Mouse (Mus musculus) stomach, embryonic 14.5 days (tissue): ENCODE measurements around the gene Sun1. TPM values are rescaled to one million over a fixed set of nuclear protein-coding genes. Genes with fewer than 3 reads are reported as not detected.

Experiments
- ATAC-seq: fragments of 200-750 bp; cut with Nextera tagmentation; 2 replicates; pipeline ENCODE4 v1.8.0; 2017; ENCODE audit warnings: low read depth, moderate TSS enrichment; ENCODE audit not compliant: insufficient number of reproducible peaks, insufficient read depth, low FRiP score
- H3K27ac ChIP-seq: fragments of 300-500 bp; sonication (generic); 2 replicates; pipeline ENCODE4 v1.5.1; 2014; ENCODE audit warnings: mild to moderate bottlenecking, low read length, moderate library complexity, mixed read lengths
- H3K27me3 ChIP-seq: fragments of 300-500 bp; sonication (generic); 2 replicates; pipeline ENCODE4 v1.6.1; 2014; ENCODE audit warnings: low read length, control low read depth, mixed read lengths; ENCODE audit not compliant: control insufficient read depth, insufficient read depth
- H3K36me3 ChIP-seq: fragments of 300-500 bp; sonication (generic); 2 replicates; pipeline ENCODE4 v1.6.1; 2014; ENCODE audit warnings: mild to moderate bottlenecking, control low read depth, low read length, moderate library complexity, mixed read lengths; ENCODE audit not compliant: control insufficient read depth, insufficient read depth
- H3K4me1 ChIP-seq: fragments of 300-500 bp; sonication (generic); 2 replicates; pipeline ENCODE4 v1.6.1; 2014; ENCODE audit warnings: low read length, control low read depth, mixed read lengths; ENCODE audit not compliant: control insufficient read depth, insufficient read depth
- H3K4me2 ChIP-seq: fragments of 300-500 bp; sonication (generic); replicated peaks from 2 replicates; pipeline ENCODE4 v1.6.1; 2014; ENCODE audit warnings: low read depth, low read length, control low read depth
- H3K4me3 ChIP-seq: fragments of 300-500 bp; sonication (generic); 2 replicates; pipeline ENCODE4 v1.5.1; 2014; ENCODE audit warnings: low read depth, low read length, control low read depth
- H3K9ac ChIP-seq: fragments of 300-500 bp; sonication (generic); replicated peaks from 2 replicates; pipeline ENCODE4 v1.6.1; 2014; ENCODE audit warnings: low read depth, mild to moderate bottlenecking, control low read depth, low read length, moderate library complexity, mixed read lengths
- H3K9me3 ChIP-seq: fragments of 300-500 bp; sonication (generic); 2 replicates; pipeline ENCODE4 v1.6.1; 2016; ENCODE audit warnings: low read depth, low read length, control low read depth; ENCODE audit not compliant: control insufficient read depth
- WGBS: fragments of 180-500 bp; shearing (Covaris S2); extraction: QIAGEN DNeasy Blood & Tissue Kit; methylation state at CpG from one replicate; pipeline ENCODE4 v1.1.7; 2014; 5-methylcytosine and 5-hydroxymethylcytosine counted together
- polyA plus RNA-seq: library from polyadenylated mRNA; unstranded; fragments of >200 nt; fragmentation: Nextera tagmentation; extraction: Ambion mirVana; gene quantifications from 2 replicates; pipeline ENCODE4 v1.2.1, GENCODE M21; 2014

Sun1 gene
- polyA plus RNA-seq, 1 experiment from 2014 or later = 66.6 TPM

- peaks cover 33% of the 10 kb centered on the region for H3K36me3 ChIP-seq
- no peak overlapping the region for H3K4me3 ChIP-seq
- H3K4me2 ChIP-seq = no peak overlapping the region
- WGBS = 27% methylated on average over 11 of the region's 11 CpGs
- H3K9me3 ChIP-seq = no peaks in the 10 kb centered on the region
- no peak overlapping the region for H3K27ac ChIP-seq
- H3K9ac ChIP-seq = no peak overlapping the region
- peaks cover 3% of the 10 kb centered on the region; the same call in 1 of the 2 replicates for H3K4me1 ChIP-seq
- ATAC-seq = peak; percentile 69; the same call in 1 of the 2 replicates
- no peaks in the 10 kb centered on the region for H3K27me3 ChIP-seq
These were observed 21.4 kb upstream of the Sun1 start for GRCm38 (mm10) chr5:139178895-139179631.

GRCm38 (mm10) chr5:139183131-139183530 lies 17.3 kb upstream of the Sun1 start:
- 91% methylated on average over 2 of the region's 2 CpGs for WGBS
- H3K4me2 ChIP-seq = no peak overlapping the region
- H3K27ac ChIP-seq = no peak overlapping the region
- H3K4me3 ChIP-seq = no peak overlapping the region
- H3K9me3 ChIP-seq = no peaks in the 10 kb centered on the region
- H3K27me3 ChIP-seq = no peaks in the 10 kb centered on the region
- peaks cover 27% of the 10 kb centered on the region for H3K36me3 ChIP-seq
- H3K9ac ChIP-seq = no peak overlapping the region
- H3K4me1 ChIP-seq = no peaks in the 10 kb centered on the region
- no peak for ATAC-seq

GRCm38 (mm10) chr5:139183601-139184000 lies 16.8 kb upstream of the Sun1 start:
- Histone ChIP-seq H3K4me3 (no peak overlapping the region), H3K4me1 (no peaks in the 10 kb centered on the region), H3K36me3 (peaks cover 26% of the 10 kb centered on the region), H3K27ac (no peak overlapping the region), H3K9me3 (no peaks in the 10 kb centered on the region), H3K27me3 (no peaks in the 10 kb centered on the region), H3K4me2 (no peak overlapping the region), H3K9ac (no peak overlapping the region)
- 90% methylated on average over 9 of the region's 9 CpGs for WGBS
- no peak for ATAC-seq

GRCm38 (mm10) chr5:139184897-139185296 lies 15.5 kb upstream of the Sun1 start:
- Histone ChIP-seq H3K36me3 (peaks cover 26% of the 10 kb centered on the region), H3K27ac (no peak overlapping the region), H3K27me3 (no peaks in the 10 kb centered on the region), H3K9ac (no peak overlapping the region), H3K9me3 (no peaks in the 10 kb centered on the region), H3K4me2 (no peak overlapping the region), H3K4me3 (no peak overlapping the region), H3K4me1 (no peaks in the 10 kb centered on the region)
- whole genome bisulfite sequencing = 79% methylated on average over 4 of the region's 4 CpGs
- ATAC-seq = no peak

- no peak for ATAC-seq
- H3K4me2 ChIP-seq = no peak overlapping the region
- no peaks in the 10 kb centered on the region for H3K27me3 ChIP-seq
- peaks cover 7% of the 10 kb centered on the region; the same call in 1 of the 2 replicates for H3K36me3 ChIP-seq
- H3K9ac ChIP-seq = no peak overlapping the region
- WGBS = 94% methylated on average over 5 of the region's 5 CpGs
- no peak overlapping the region for H3K27ac ChIP-seq
- H3K4me3 ChIP-seq = no peak overlapping the region
- no peaks in the 10 kb centered on the region for H3K9me3 ChIP-seq
- no peaks in the 10 kb centered on the region for H3K4me1 ChIP-seq
These were observed 10.7 kb upstream of the Sun1 start for GRCm38 (mm10) chr5:139189726-139190125.

- WGBS = 72% methylated on average over 5 of the region's 5 CpGs
- no peak for ATAC-seq
- Histone ChIP-seq H3K9me3 (no peaks in the 10 kb centered on the region), H3K4me2 (no peak overlapping the region), H3K4me3 (no peak overlapping the region), H3K27ac (no peak overlapping the region), H3K9ac (no peak overlapping the region), H3K36me3 (no peaks in the 10 kb centered on the region; the same call in 1 of the 2 replicates), H3K27me3 (no peaks in the 10 kb centered on the region), H3K4me1 (no peaks in the 10 kb centered on the region)
These were observed 9.5 kb upstream of the Sun1 start for GRCm38 (mm10) chr5:139190958-139191357.

GRCm38 (mm10) chr5:139198779-139199178 lies 1.7 kb upstream of the Sun1 start:
- Histone ChIP-seq H3K36me3 (no peaks in the 10 kb centered on the region), H3K27me3 (no peaks in the 10 kb centered on the region), H3K9me3 (no peaks in the 10 kb centered on the region), H3K4me3 (no peak overlapping the region), H3K27ac (no peak overlapping the region), H3K9ac (no peak overlapping the region), H3K4me1 (peaks cover 18% of the 10 kb centered on the region), H3K4me2 (no peak overlapping the region)
- 65% methylated on average over 3 of the region's 3 CpGs for WGBS
- ATAC-seq = no peak

- H3K36me3 ChIP-seq = no peaks in the 10 kb centered on the region
- 39% methylated on average over 2 of the region's 2 CpGs for WGBS
- H3K27ac ChIP-seq = peak overlapping the region; percentile 85
- peaks cover 18% of the 10 kb centered on the region for H3K4me1 ChIP-seq
- H3K27me3 ChIP-seq = no peaks in the 10 kb centered on the region
- peak overlapping the region; percentile 96 for H3K4me3 ChIP-seq
- ATAC-seq = no peak
- H3K9ac ChIP-seq = peak overlapping the region; percentile 47; the same call in 1 of the 2 replicates
- H3K9me3 ChIP-seq = no peaks in the 10 kb centered on the region
- H3K4me2 ChIP-seq = peak overlapping the region; percentile 94
These were observed 822 bp upstream of the Sun1 start for GRCm38 (mm10) chr5:139199636-139199994.
